8 mouse cellular contexts compared by ENCODE assay signal in the genomic region with DNA sequence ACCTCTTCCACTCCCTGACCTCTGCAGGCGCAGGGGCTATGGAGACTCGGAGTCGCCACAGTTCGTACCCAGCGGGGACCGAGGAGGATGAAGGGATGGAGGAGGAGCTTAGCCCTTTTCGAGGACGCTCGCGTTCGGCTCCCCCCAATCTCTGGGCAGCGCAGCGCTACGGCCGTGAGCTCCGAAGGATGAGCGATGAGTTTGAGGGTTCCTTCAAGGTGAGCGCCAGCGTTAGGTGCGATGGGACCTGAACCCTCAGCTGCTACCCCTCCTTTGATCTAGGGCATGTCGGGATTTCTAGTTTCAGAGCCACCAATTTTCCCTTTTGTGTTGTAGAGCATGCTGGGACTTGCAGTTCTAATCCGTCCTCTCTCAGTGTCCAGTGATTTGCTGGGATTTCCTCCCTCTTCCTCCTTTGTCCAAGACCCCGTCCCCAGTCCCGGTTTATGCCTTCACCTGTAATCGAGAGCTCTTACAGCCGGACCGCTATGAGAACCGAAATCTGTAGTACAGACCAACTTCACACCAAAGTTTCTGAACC. TPM values are rescaled to one million over a fixed set of nuclear protein-coding genes. Genes with fewer than 3 reads are reported as not detected.
DNase-seq lines count a peak whose midpoint lies in the region; ATAC-seq and TF ChIP-seq lines count a peak whose summit lies in the region.

No protein-coding gene starts in this region.

- no peak for ATAC-seq in heart, embryonic 13.5 days (ENCODE audit: extremely low read depth, insufficient number of reproducible peaks, low FRiP score, low TSS enrichment)
- ATAC-seq in kidney, postnatal 0 days (replicated peaks; ENCODE audit: low FRiP score, low read depth) = peak; percentile 15
- peak; percentile 16 for ATAC-seq in liver, embryonic 15.5 days (ENCODE audit: insufficient read depth)

- TF ChIP-seq CTCF in kidney, postnatal 0 days (IDR thresholded peaks at IDR 0.05; ENCODE audit: low read depth) = no peak

- peak overlapping the region; percentile 91 for H3K4me2 ChIP-seq in heart, embryonic 13.5 days
- H3K4me2 ChIP-seq in kidney, postnatal 0 days (ENCODE audit: low read length) = peak overlapping the region; percentile 67
- H3K4me2 ChIP-seq in liver, embryonic 15.5 days = peak overlapping the region; percentile 98

- H3K9ac ChIP-seq in heart, embryonic 13.5 days = peak overlapping the region; percentile 86
- H3K9ac ChIP-seq in kidney, postnatal 0 days (ENCODE audit: low read depth, low read length) = peak overlapping the region; percentile 67
- H3K9ac ChIP-seq in liver, embryonic 15.5 days = peak overlapping the region; percentile 73

- WGBS in heart, embryonic 13.5 days = 1% methylated on average over 28 of the region's 28 CpGs
- under 1% methylated on average over 28 of the region's 28 CpGs for WGBS in kidney, postnatal 0 days
- under 1% methylated on average over 28 of the region's 28 CpGs for WGBS in liver, embryonic 15.5 days (ENCODE audit: insufficient replicate concordance)

- H3K27me3 ChIP-seq in heart, embryonic 13.5 days (replicated peaks) = no peaks in the 10 kb centered on the region
- H3K27me3 ChIP-seq in kidney, postnatal 0 days (ENCODE audit: insufficient read depth, low read length) = no peaks in the 10 kb centered on the region
- no peaks in the 10 kb centered on the region for H3K27me3 ChIP-seq in liver, embryonic 15.5 days

- peak; percentile 63 for DNase-seq in 416B (ENCODE audit: low read depth)
- DNase-seq in T-cell, adult 2 months (ENCODE audit: low spot score) = peak; percentile 37
- peak; percentile 83 for DNase-seq in embryo, embryonic 10 days (ENCODE audit: low spot score)
- DNase-seq in kidney, postnatal 0 days (ENCODE audit: low spot score) = peak; percentile 88
- peak; percentile 75 for DNase-seq in neural tube, embryonic 10.5 days (ENCODE audit: extremely low spot score, low spot score)
- peak; percentile 46 for DNase-seq in urinary bladder, postnatal 25 days (ENCODE audit: low spot score)

- H3K27ac ChIP-seq in heart, embryonic 13.5 days (replicated peaks) = peak overlapping the region; percentile 97
- H3K27ac ChIP-seq in kidney, postnatal 0 days = peak overlapping the region; percentile 96
- peak overlapping the region; percentile 91 for H3K27ac ChIP-seq in liver, embryonic 15.5 days (replicated peaks)

- no peaks in the 10 kb centered on the region for H3K9me3 ChIP-seq in heart, embryonic 13.5 days
- no peaks in the 10 kb centered on the region for H3K9me3 ChIP-seq in kidney, postnatal 0 days (replicated peaks; ENCODE audit: low read length)
- H3K9me3 ChIP-seq in liver, embryonic 15.5 days (replicated peaks) = no peaks in the 10 kb centered on the region

- H3K36me3 ChIP-seq in heart, embryonic 13.5 days = peaks cover 37% of the 10 kb centered on the region
- peaks cover 26% of the 10 kb centered on the region; the same call in 1 of the 2 replicates for H3K36me3 ChIP-seq in kidney, postnatal 0 days (ENCODE audit: insufficient read depth, low read length)
- peaks cover 14% of the 10 kb centered on the region for H3K36me3 ChIP-seq in liver, embryonic 15.5 days (replicated peaks)

- H3K4me3 ChIP-seq in heart, embryonic 13.5 days = peak overlapping the region; percentile 63
- H3K4me3 ChIP-seq in kidney, postnatal 0 days (replicated peaks; ENCODE audit: low read depth, low read length) = peak overlapping the region; percentile 58
- H3K4me3 ChIP-seq in liver, embryonic 15.5 days (replicated peaks) = peak overlapping the region; percentile 79

- H3K4me1 ChIP-seq in heart, embryonic 13.5 days = peaks cover 41% of the 10 kb centered on the region
- H3K4me1 ChIP-seq in kidney, postnatal 0 days (replicated peaks; ENCODE audit: insufficient read depth, low read length) = peaks cover 8% of the 10 kb centered on the region; the same call in 1 of the 2 replicates
- peaks cover 57% of the 10 kb centered on the region for H3K4me1 ChIP-seq in liver, embryonic 15.5 days (replicated peaks)

RNA-seq across cellular contexts. Expression of a gene that starts 8.4 kb away (rescaled TPM):
- polyA plus RNA-seq in heart, embryonic 13.5 days (2015; fragmentation: Nextera tagmentation; extraction: Ambion mirVana) = 18.6 and 19.6 TPM in 2 replicates
- 32.6 and 33.1 TPM in 2 replicates for polyA plus RNA-seq in kidney, postnatal 0 days (2015; fragmentation: Nextera tagmentation; extraction: Ambion mirVana)
- polyA plus RNA-seq in liver, embryonic 15.5 days (2015; fragmentation: Nextera tagmentation; extraction: Ambion mirVana) = 7.4 TPM in 2 replicates

RNA-seq across cellular contexts. Expression of a gene that starts 9.0 kb away (rescaled TPM):
- 56.9 and 59.8 TPM in 2 replicates for polyA plus RNA-seq in heart, embryonic 13.5 days (2015; fragmentation: Nextera tagmentation; extraction: Ambion mirVana)
- 75.8 and 76.5 TPM in 2 replicates for polyA plus RNA-seq in kidney, postnatal 0 days (2015; fragmentation: Nextera tagmentation; extraction: Ambion mirVana)
- 25.5 and 26.1 TPM in 2 replicates for polyA plus RNA-seq in liver, embryonic 15.5 days (2015; fragmentation: Nextera tagmentation; extraction: Ambion mirVana)

RNA-seq across cellular contexts. Expression of a gene that starts 16.4 kb away (rescaled TPM):
- polyA plus RNA-seq in heart, embryonic 13.5 days (2015; fragmentation: Nextera tagmentation; extraction: Ambion mirVana) = 0.18 and 0.44 TPM in 2 replicates
- polyA plus RNA-seq in kidney, postnatal 0 days (2015; fragmentation: Nextera tagmentation; extraction: Ambion mirVana) = 0.46 and 0.69 TPM in 2 replicates
- 0.08 TPM in 1 of 2 replicates, not detected in the other for polyA plus RNA-seq in liver, embryonic 15.5 days (2015; fragmentation: Nextera tagmentation; extraction: Ambion mirVana)

RNA-seq across cellular contexts. Expression of a gene that starts 24.1 kb away (rescaled TPM):
- 82.3 and 117 TPM in 2 replicates for polyA plus RNA-seq in heart, embryonic 13.5 days (2015; fragmentation: Nextera tagmentation; extraction: Ambion mirVana)
- 144 and 174 TPM in 2 replicates for polyA plus RNA-seq in kidney, postnatal 0 days (2015; fragmentation: Nextera tagmentation; extraction: Ambion mirVana)
- 51.4 and 55.8 TPM in 2 replicates for polyA plus RNA-seq in liver, embryonic 15.5 days (2015; fragmentation: Nextera tagmentation; extraction: Ambion mirVana)

RNA-seq across cellular contexts. Expression of a gene that starts 25.5 kb away (rescaled TPM):
- 1.7 and 3.6 TPM in 2 replicates for polyA plus RNA-seq in heart, embryonic 13.5 days (2015; fragmentation: Nextera tagmentation; extraction: Ambion mirVana)
- 3.9 and 4.0 TPM in 2 replicates for polyA plus RNA-seq in kidney, postnatal 0 days (2015; fragmentation: Nextera tagmentation; extraction: Ambion mirVana)
- polyA plus RNA-seq in liver, embryonic 15.5 days (2015; fragmentation: Nextera tagmentation; extraction: Ambion mirVana) = 0.24 and 0.59 TPM in 2 replicates

Comparison
In these comparisons a context has a peak if more than half of its experiments do, and no peak if none do; other contexts are left out.
1. DNase-seq: peak in every context shown above with its lines; median percentile 88 in kidney, postnatal 0 days; 83 in embryo, embryonic 10 days; 75 in neural tube, embryonic 10.5 days; 63 in 416B; 46 in urinary bladder, postnatal 25 days; 37 in T-cell, adult 2 months.